Comparison of ENCODE assay signal across 24 mouse cellular contexts in genomic region chr3:36053447-36053846, GRCm38 (mm10). TPM values are rescaled to one million over a fixed set of nuclear protein-coding genes. Genes with fewer than 3 reads are reported as not detected.
DNase-seq lines count a peak whose midpoint lies in the region; ATAC-seq and TF ChIP-seq lines count a peak whose summit lies in the region.
"Had no signal": no experiment of that assay in that cellular context is flagged by ENCODE, and none has a peak within 500 bp of the region (broad histone marks: within the 10 kb centered on the region; RNA-seq: fewer than 3 reads in every experiment).

Gene Ccdc144b (minus strand): TSS chr3:36053547.

- DNase-seq in hindbrain, embryonic 14.5 days (ENCODE audit: low spot score), result peak; percentile 9
- DNase-seq in hindbrain, postnatal 0 days (ENCODE audit: low spot score), result no peak
- DNase-seq in testis, postnatal 10 days (ENCODE audit: low spot score), result no peak
- DNase-seq: adrenal gland, adult 2 months; adrenal gland, adult 8-10 months; adrenal gland, postnatal 10 days; adrenal gland, postnatal 14 days; adrenal gland, postnatal 25 days; adrenal gland, postnatal 36 days; B cell, adult 2 months; cerebellum, adult 11 months; cerebellum, adult 11-12 months; cerebellum, adult 18-20 months had no signal

- no peaks in the 10 kb centered on the region for H3K27me3 ChIP-seq in hindbrain, embryonic 14.5 days (ENCODE audit: control insufficient read depth, insufficient read depth, low read length)
- no peaks in the 10 kb centered on the region for H3K27me3 ChIP-seq in hindbrain, postnatal 0 days (ENCODE audit: insufficient read depth, low read length)
- no peaks in the 10 kb centered on the region for H3K27me3 ChIP-seq in testis, adult 2 months (ENCODE audit: control insufficient read depth, insufficient read depth, low read length)
- H3K27me3 ChIP-seq: CH12.LX had no signal

- no peak within 1 kb of the TSS for H3K27ac ChIP-seq in hindbrain, embryonic 14.5 days
- no peak within 1 kb of the TSS for H3K27ac ChIP-seq in hindbrain, postnatal 0 days
- no peak within 1 kb of the TSS for H3K27ac ChIP-seq in testis, adult 2 months (ENCODE audit: control insufficient read depth, insufficient read depth, low read depth, low read length)

- no peak within 1 kb of the TSS for H3K9ac ChIP-seq in hindbrain, embryonic 14.5 days
- no peak within 1 kb of the TSS for H3K9ac ChIP-seq in hindbrain, postnatal 0 days (replicated peaks; ENCODE audit: low read length)

- H3K4me3 ChIP-seq in hindbrain, embryonic 14.5 days (replicated peaks; ENCODE audit: low read length), result no peak within 1 kb of the TSS
- H3K4me3 ChIP-seq in hindbrain, postnatal 0 days (ENCODE audit: low read length), result no peak within 1 kb of the TSS
- H3K4me3 ChIP-seq in testis, adult 2 months (ENCODE audit: control insufficient read depth, low read depth, low read length), result peak within 1 kb of the TSS; percentile 72

- no peaks in the 10 kb centered on the region for H3K36me3 ChIP-seq in hindbrain, embryonic 14.5 days (replicated peaks; ENCODE audit: control insufficient read depth, insufficient read depth)
- H3K36me3 ChIP-seq in hindbrain, postnatal 0 days (ENCODE audit: insufficient read depth, low read length), result no peaks in the 10 kb centered on the region
- H3K36me3 ChIP-seq in testis, adult 2 months (ENCODE audit: control insufficient read depth, insufficient read depth, low read length), result no peaks in the 10 kb centered on the region
- H3K36me3 ChIP-seq: G1E had no signal

- H3K4me1 ChIP-seq in hindbrain, embryonic 14.5 days (replicated peaks; ENCODE audit: control insufficient read depth, insufficient read depth, low read length), result no peaks in the 10 kb centered on the region
- no peaks in the 10 kb centered on the region for H3K4me1 ChIP-seq in hindbrain, postnatal 0 days (ENCODE audit: insufficient read depth, low read length)
- H3K4me1 ChIP-seq in testis, adult 2 months (ENCODE audit: control insufficient read depth, insufficient read depth, low read length), result peaks cover 2% of the 10 kb centered on the region; the same call in 1 of the 2 replicates

- no peak for ATAC-seq in hindbrain, embryonic 14.5 days (ENCODE audit: low FRiP score)
- ATAC-seq in hindbrain, postnatal 0 days, result no peak
- ATAC-seq: activated CD4-positive, CD25-positive, alpha-beta regulatory T cell, adult 4 months; CD4-positive, CD25-positive, alpha-beta regulatory T cell, adult 4 months; Patski had no signal

- H3K4me2 ChIP-seq in hindbrain, embryonic 14.5 days (replicated peaks), result no peak within 1 kb of the TSS
- no peak within 1 kb of the TSS for H3K4me2 ChIP-seq in hindbrain, postnatal 0 days (ENCODE audit: low read depth, low read length)

- WGBS in hindbrain, embryonic 14.5 days, result 94% methylated on average over 6 of the region's 6 CpGs
- 91% methylated on average over 6 of the region's 6 CpGs for WGBS in hindbrain, postnatal 0 days

- TF ChIP-seq CTCF in hindbrain, postnatal 0 days (IDR thresholded peaks at IDR 0.05; ENCODE audit: low read depth), result no peak
- no peak for TF ChIP-seq CTCF in testis, adult 2 months (IDR thresholded peaks at IDR 0.05; ENCODE audit: control insufficient read depth, insufficient read depth, insufficient replicate concordance, low read depth, low read length)

- H3K9me3 ChIP-seq in hindbrain, embryonic 14.5 days (ENCODE audit: control insufficient read depth, low read length), result no peaks in the 10 kb centered on the region
- no peaks in the 10 kb centered on the region for H3K9me3 ChIP-seq in hindbrain, postnatal 0 days (ENCODE audit: low read length)
- H3K9me3 ChIP-seq: G1E had no signal

- TF ChIP-seq POLR2A in testis, adult 2 months (IDR thresholded peaks at IDR 0.05; ENCODE audit: control insufficient read depth, low read depth, low read length), result peak; percentile 73

RNA-seq across cellular contexts. Expression of gene Ccdc144b, which starts in this region (rescaled TPM):
- polyA plus RNA-seq in hindbrain, embryonic 14.5 days (2014; fragmentation: Nextera tagmentation; extraction: Ambion mirVana), result not detected in 2 replicates
- not detected in 2 replicates for total RNA-seq in hindbrain, postnatal 0 days (2014; rRNA removed)
- polyA plus RNA-seq in hindbrain, postnatal 0 days (2015; fragmentation: Nextera tagmentation; extraction: Ambion mirVana), result not detected in 2 replicates
- 3.0 and 3.8 TPM in 2 replicates for polyA plus RNA-seq in testis, adult 2 months (2012; rRNA removed)
- total RNA-seq: adrenal gland, postnatal 4 days; CH12.LX; ES-E14; MEL had no signal
- polyA plus RNA-seq: activated CD4-positive, CD25-positive, alpha-beta regulatory T cell, adult 4 months; brain, embryonic 14.5 days; C2C12; CD4-positive, CD25-positive, alpha-beta regulatory T cell, adult 4 months; G1E; Patski had no signal

Comparison
In these comparisons a context has a peak if more than half of its experiments do, and no peak if none do; other contexts are left out.
1. Peak in DNase-seq in hindbrain, embryonic 14.5 days; RNA of the gene not detected or under 1 TPM.